Mouse (Mus musculus) forebrain, embryonic 12.5 days (tissue): ENCODE results near the gene Abtb2. TPM values are rescaled to one million over a fixed set of nuclear protein-coding genes. Genes with fewer than 3 reads are reported as not detected.

ENCODE experiments used
- ATAC-seq: fragments of 200-750 bp; cut with Nextera tagmentation; 2 replicates; pipeline ENCODE4 v1.8.0; 2017; ENCODE audit warnings: moderate TSS enrichment; ENCODE audit not compliant: low FRiP score
- H3K27ac ChIP-seq: fragments of 300-500 bp; sonication (generic); 2 replicates; pipeline ENCODE4 v1.5.1; 2016; ENCODE audit warnings: mild to moderate bottlenecking
- H3K27me3 ChIP-seq: fragments of 300-500 bp; sonication (generic); 2 replicates; pipeline ENCODE4 v1.6.1; 2016; ENCODE audit warnings: mild to moderate bottlenecking
- H3K36me3 ChIP-seq: fragments of 300-500 bp; sonication (generic); replicated peaks from 2 replicates; pipeline ENCODE4 v1.6.1; 2016; ENCODE audit warnings: mild to moderate bottlenecking
- H3K4me1 ChIP-seq: fragments of 300-500 bp; sonication (generic); 2 replicates; pipeline ENCODE4 v1.6.1; 2016
- H3K4me2 ChIP-seq: fragments of 300-500 bp; sonication (generic); 2 replicates; pipeline ENCODE4 v1.6.1; 2016; ENCODE audit warnings: mild to moderate bottlenecking, moderate library complexity
- H3K4me3 ChIP-seq: fragments of 300-500 bp; sonication (generic); replicated peaks from 2 replicates; pipeline ENCODE4 v1.5.1; 2016; ENCODE audit warnings: mild to moderate bottlenecking
- H3K9ac ChIP-seq: fragments of 300-500 bp; sonication (generic); 2 replicates; pipeline ENCODE4 v1.6.1; 2016; ENCODE audit warnings: mild to moderate bottlenecking
- H3K9me3 ChIP-seq: fragments of 300-500 bp; sonication (generic); 2 replicates; pipeline ENCODE4 v1.6.1; 2016
- WGBS: fragments of 180-500 bp; shearing (Covaris S2); methylation state at CpG from one replicate; pipeline ENCODE4 v1.1.7; 2016; 5-methylcytosine and 5-hydroxymethylcytosine counted together
- polyA plus RNA-seq: library from polyadenylated mRNA; unstranded; fragments of >200 nt; fragmentation: Nextera tagmentation; extraction: Ambion mirVana; gene quantifications from 2 replicates; pipeline ENCODE4 v1.2.1, GENCODE M21; 2016

Gene Abtb2
- polyA plus RNA-seq, 1 experiment from 2014 or later, result 14.9 TPM

GRCm38 (mm10) chr2:103761993-103762392 lies 195.9 kb downstream of the Abtb2 start:
- Histone ChIP-seq H3K9me3 (no peaks in the 10 kb centered on the region), H3K4me2 (peak overlapping the region; percentile 86), H3K36me3 (peaks cover 19% of the 10 kb centered on the region), H3K27me3 (no peaks in the 10 kb centered on the region), H3K4me3 (peak overlapping the region; percentile 71), H3K9ac (no peak overlapping the region), H3K4me1 (peaks cover 20% of the 10 kb centered on the region), H3K27ac (no peak overlapping the region)
- no peak for ATAC-seq
- WGBS, result 41% methylated on average over 4 of the region's 4 CpGs

GRCm38 (mm10) chr2:103762492-103762891 lies 196.4 kb downstream of the Abtb2 start:
- Histone ChIP-seq H3K4me1 (peaks cover 20% of the 10 kb centered on the region), H3K9ac (no peak overlapping the region), H3K9me3 (no peaks in the 10 kb centered on the region), H3K4me3 (no peak overlapping the region), H3K4me2 (peak overlapping the region; percentile 86; the same call in 1 of the 2 replicates), H3K27me3 (no peaks in the 10 kb centered on the region), H3K36me3 (peaks cover 20% of the 10 kb centered on the region), H3K27ac (no peak overlapping the region)
- ATAC-seq, result no peak
- 48% methylated on average over 1 of the region's 1 CpGs for WGBS

Other genes starting within 250 kb of the Abtb2 start
- gene Elf5, start 154.6 kb upstream of the Abtb2 start, polyA plus RNA-seq, result 0.60 TPM in 2 replicates
- 93.8 and 103 TPM in 2 replicates for gene Cat, start 81.2 kb upstream of the Abtb2 start, polyA plus RNA-seq
- 30.9 and 34.4 TPM in 2 replicates for gene Nat10, start 195.0 kb downstream of the Abtb2 start, polyA plus RNA-seq
- 584 and 628 TPM in 2 replicates for gene Caprin1, start 231.3 kb downstream of the Abtb2 start, polyA plus RNA-seq